Mouse (Mus musculus) testis, postnatal 10 days (tissue): ENCODE data around the gene Cybrd1.
A peak's percentile ranks its signal among the peaks of the same experiment; 100 is the strongest.

ENCODE experiments used
- DNase-seq: peaks from one replicate; pipeline ENCODE4 v3.0.0; 2021; ENCODE audit warnings: low spot score

Gene Cybrd1

GRCm38 (mm10) chr2:71123591-71123990 lies 5.9 kb downstream of the Cybrd1 start:
- DNase-seq = no peak

- no peak for DNase-seq
Measured at GRCm38 (mm10) chr2:71127779-71128534, 10.2 kb downstream of the Cybrd1 start.

GRCm38 (mm10) chr2:71130366-71130765 lies 12.6 kb downstream of the Cybrd1 start:
- DNase-seq = no peak

- DNase-seq = no peak
Measured at GRCm38 (mm10) chr2:71131866-71132496, 14.3 kb downstream of the Cybrd1 start.

GRCm38 (mm10) chr2:71134041-71134505 lies 16.4 kb downstream of the Cybrd1 start:
- no peak for DNase-seq

- DNase-seq = no peak
Measured at GRCm38 (mm10) chr2:71134836-71135235, 17.1 kb downstream of the Cybrd1 start.

GRCm38 (mm10) chr2:71140622-71141021 lies 22.9 kb downstream of the Cybrd1 start:
- DNase-seq = no peak

- DNase-seq = no peak
Measured at GRCm38 (mm10) chr2:71142410-71142809, 24.7 kb downstream of the Cybrd1 start.

- no peak for DNase-seq
Measured at GRCm38 (mm10) chr2:71145853-71146252, 28.1 kb downstream of the Cybrd1 start.

- no peak for DNase-seq
Measured at GRCm38 (mm10) chr2:71146266-71146665, 28.5 kb downstream of the Cybrd1 start.

- no peak for DNase-seq
Measured at GRCm38 (mm10) chr2:71147816-71148215, 30.1 kb downstream of the Cybrd1 start.

GRCm38 (mm10) chr2:71152170-71152569 lies 34.4 kb downstream of the Cybrd1 start:
- no peak for DNase-seq

GRCm38 (mm10) chr2:71155486-71155885 lies 37.8 kb downstream of the Cybrd1 start:
- DNase-seq = peak; percentile 89

- peak; percentile 63 for DNase-seq
Measured at GRCm38 (mm10) chr2:71156446-71156845, 38.7 kb downstream of the Cybrd1 start.

- no peak for DNase-seq
Measured at GRCm38 (mm10) chr2:71157881-71158280, 40.2 kb downstream of the Cybrd1 start.

GRCm38 (mm10) chr2:71159576-71160306 lies 42.0 kb downstream of the Cybrd1 start:
- no peak for DNase-seq

- no peak for DNase-seq
Measured at GRCm38 (mm10) chr2:71160307-71160861, 42.7 kb downstream of the Cybrd1 start.

- DNase-seq = no peak
Measured at GRCm38 (mm10) chr2:71161558-71161957, 43.8 kb downstream of the Cybrd1 start.

GRCm38 (mm10) chr2:71162831-71163621 lies 45.3 kb downstream of the Cybrd1 start:
- DNase-seq = no peak

- no peak for DNase-seq
Measured at GRCm38 (mm10) chr2:71167211-71167610, 49.5 kb downstream of the Cybrd1 start.

GRCm38 (mm10) chr2:71168461-71169021 lies 50.8 kb downstream of the Cybrd1 start:
- no peak for DNase-seq
